Mouse (Mus musculus) midbrain, postnatal 0 days (tissue): ENCODE results near the gene Nploc4. TPM values are rescaled to one million over a fixed set of nuclear protein-coding genes. Genes with fewer than 3 reads are reported as not detected.

Source experiments
- ATAC-seq: fragments of 200-750 bp; cut with Nextera tagmentation; 2 replicates; pipeline ENCODE4 v1.8.0; 2017; ENCODE audit warnings: moderate number of reproducible peaks, mild to moderate bottlenecking, moderate TSS enrichment, moderate library complexity; ENCODE audit not compliant: low FRiP score
- DNase-seq: peaks from one replicate; pipeline ENCODE4 v3.0.0-alpha.2; 2015; ENCODE audit warnings: low spot score
- H3K27ac ChIP-seq: fragments of 300-500 bp; sonication (generic); 2 replicates; pipeline ENCODE4 v1.5.1; 2014; ENCODE audit warnings: low read depth, mild to moderate bottlenecking, low read length, mixed read lengths
- H3K27me3 ChIP-seq: fragments of 300-500 bp; sonication (generic); 2 replicates; pipeline ENCODE4 v1.6.1; 2014; ENCODE audit warnings: low read length, control low read depth, mixed read lengths; ENCODE audit not compliant: insufficient read depth
- H3K36me3 ChIP-seq: fragments of 300-500 bp; sonication (generic); 2 replicates; pipeline ENCODE4 v1.6.1; 2014; ENCODE audit warnings: low read length, control low read depth, mixed read lengths; ENCODE audit not compliant: insufficient read depth
- H3K4me1 ChIP-seq: fragments of 300-500 bp; sonication (generic); 2 replicates; pipeline ENCODE4 v1.6.1; 2014; ENCODE audit warnings: mild to moderate bottlenecking, control low read depth, antibody characterized with exemption, low read length, mixed read lengths; ENCODE audit not compliant: insufficient read depth
- H3K4me2 ChIP-seq: fragments of 300-500 bp; sonication (generic); 2 replicates; pipeline ENCODE4 v1.6.1; 2014; ENCODE audit warnings: low read depth, mild to moderate bottlenecking, low read length, mixed read lengths; ENCODE audit not compliant: poor library complexity, severe bottlenecking
- H3K4me3 ChIP-seq: fragments of 300-500 bp; sonication (generic); 2 replicates; pipeline ENCODE4 v1.5.1; 2014; ENCODE audit warnings: low read depth, mild to moderate bottlenecking, low read length, moderate library complexity
- H3K9ac ChIP-seq: fragments of 300-500 bp; sonication (generic); replicated peaks from 2 replicates; pipeline ENCODE4 v1.6.1; 2014; ENCODE audit warnings: mild to moderate bottlenecking, low read length, moderate library complexity, mixed read lengths; ENCODE audit not compliant: poor library complexity, severe bottlenecking
- H3K9me3 ChIP-seq: fragments of 300-500 bp; sonication (generic); 2 replicates; pipeline ENCODE4 v1.6.1; 2016; ENCODE audit warnings: low read length, control low read depth
- CTCF ChIP-seq: IDR thresholded peaks from 2 replicates; pipeline ENCODE4 v1.5.1; 2016; ENCODE audit warnings: antibody characterized with exemption, mild to moderate bottlenecking
- WGBS: fragments of 180-500 bp; shearing (Covaris S2); extraction: QIAGEN DNeasy Blood & Tissue Kit; methylation state at CpG from one replicate; pipeline ENCODE4 v1.1.7; 2014; 5-methylcytosine and 5-hydroxymethylcytosine counted together
- polyA plus RNA-seq: library from polyadenylated mRNA; unstranded; fragments of >200 nt; fragmentation: Nextera tagmentation; extraction: Ambion mirVana; gene quantifications from 2 replicates; pipeline ENCODE4 v1.2.1, GENCODE M21; 2015
- total RNA-seq: library from RNA; depleted of rRNA; stranded (reverse); fragments of >200 nt; gene quantifications from 2 replicates; pipeline ENCODE4 v1.2.3, GENCODE M21; 2014

Nploc4 gene
- total and polyA plus RNA-seq, 2 experiments from 2014 or later = 27.1 to 64.4 TPM

- ATAC-seq (no peak), DNase-seq (no peak)
- H3K9ac ChIP-seq = no peak within 1 kb of the TSS
- no peak within 1 kb of the TSS for H3K27ac ChIP-seq
- 90% methylated on average over 3 of the region's 3 CpGs for WGBS
- H3K4me2 ChIP-seq = no peak within 1 kb of the TSS
- no peak within 1 kb of the TSS for H3K4me3 ChIP-seq
- no peaks in the 10 kb centered on the region for H3K9me3 ChIP-seq
- no peaks in the 10 kb centered on the region for H3K36me3 ChIP-seq
- H3K27me3 ChIP-seq = no peaks in the 10 kb centered on the region
- H3K4me1 ChIP-seq = no peaks in the 10 kb centered on the region
- TF ChIP-seq CTCF = no peak
These were observed 4.8 kb upstream of the Nploc4 start, which contains the start of gene Tspan10 for GRCm38 (mm10) chr11:120442344-120442743. Tspan10 (plus strand) TSS chr11:120442644.

GRCm38 (mm10) chr11:120437857-120438385, 413 bp upstream of the Nploc4 start:
- H3K27ac ChIP-seq = no peak overlapping the region
- DNase-seq (peak; percentile 14), ATAC-seq (no peak)
- H3K27me3 ChIP-seq = no peaks in the 10 kb centered on the region
- H3K9me3 ChIP-seq = no peaks in the 10 kb centered on the region
- no peak for TF ChIP-seq CTCF
- H3K36me3 ChIP-seq = peaks cover 15% of the 10 kb centered on the region
- no peak overlapping the region for H3K9ac ChIP-seq
- peak overlapping the region; percentile 79 for H3K4me2 ChIP-seq
- 29% methylated on average over 12 of the region's 12 CpGs for WGBS
- H3K4me1 ChIP-seq = peaks cover 11% of the 10 kb centered on the region
- H3K4me3 ChIP-seq = peak overlapping the region; percentile 80

- no peak for DNase-seq
- H3K9me3 ChIP-seq = no peaks in the 10 kb centered on the region
- H3K4me1 ChIP-seq = no peaks in the 10 kb centered on the region
- no peaks in the 10 kb centered on the region for H3K27me3 ChIP-seq
- no peak for TF ChIP-seq CTCF
- ATAC-seq = no peak
- H3K9ac ChIP-seq = no peak overlapping the region
- peaks cover 53% of the 10 kb centered on the region for H3K36me3 ChIP-seq
- no peak overlapping the region for H3K4me2 ChIP-seq
- no peak overlapping the region for H3K27ac ChIP-seq
- no peak overlapping the region for H3K4me3 ChIP-seq
- 88% methylated on average over 3 of the region's 3 CpGs for WGBS
These were observed 10.8 kb downstream of the Nploc4 start for GRCm38 (mm10) chr11:120426727-120427126.

- H3K4me2 ChIP-seq = no peak overlapping the region
- ATAC-seq (no peak), DNase-seq (peak; percentile 72)
- H3K4me1 ChIP-seq = no peaks in the 10 kb centered on the region
- no peaks in the 10 kb centered on the region for H3K27me3 ChIP-seq
- peaks cover 67% of the 10 kb centered on the region for H3K36me3 ChIP-seq
- 67% methylated on average over 9 of the region's 9 CpGs for whole genome bisulfite sequencing
- H3K9ac ChIP-seq = no peak overlapping the region
- H3K9me3 ChIP-seq = no peaks in the 10 kb centered on the region
- H3K4me3 ChIP-seq = no peak overlapping the region
- H3K27ac ChIP-seq = no peak overlapping the region
- peak; percentile 78 for TF ChIP-seq CTCF
These were observed 13.8 kb downstream of the Nploc4 start for GRCm38 (mm10) chr11:120423569-120424295.

GRCm38 (mm10) chr11:120422651-120423568, 14.6 kb downstream of the Nploc4 start:
- Histone ChIP-seq H3K27me3 (no peaks in the 10 kb centered on the region), H3K9ac (no peak overlapping the region), H3K4me2 (no peak overlapping the region), H3K9me3 (no peaks in the 10 kb centered on the region), H3K4me1 (no peaks in the 10 kb centered on the region), H3K27ac (no peak overlapping the region), H3K36me3 (peaks cover 66% of the 10 kb centered on the region), H3K4me3 (no peak overlapping the region)
- no peak for DNase-seq
- 91% methylated on average over 13 of the region's 13 CpGs for WGBS
- no peak for ATAC-seq
- no peak for TF ChIP-seq CTCF
